Mouse (Mus musculus) brain, embryonic 14.5 days (tissue): Measurements from ENCODE around the gene Nbr1.

ENCODE experiments used
- CTCF ChIP-seq: fragments of 200-500 bp; IDR thresholded peaks from 2 replicates; pipeline ENCODE4 v1.5.1; 2012; ENCODE audit warnings: inconsistent platforms, mild to moderate bottlenecking, moderate library complexity, borderline replicate concordance; ENCODE audit not compliant: insufficient read depth, insufficient read length; ENCODE audit errors: extremely low read depth
- POLR2A ChIP-seq: fragments of 200-500 bp; IDR thresholded peaks from 2 replicates; pipeline ENCODE4 v1.6.1; 2012; ENCODE audit warnings: mild to moderate bottlenecking, inconsistent platforms, borderline replicate concordance; ENCODE audit not compliant: poor library complexity, insufficient read depth, insufficient read length, severe bottlenecking; ENCODE audit errors: extremely low read depth

GRCm38 (mm10) chr11:101543533-101543932, 8.4 kb upstream of the Nbr1 start:
- no peak for TF ChIP-seq CTCF
- no peak for TF ChIP-seq POLR2A
